Mouse (Mus musculus) layer of hippocampus, postnatal 25 days (tissue): ENCODE measurements around the gene Pfpl. TPM values are rescaled to one million over a fixed set of nuclear protein-coding genes. Genes with fewer than 3 reads are reported as not detected.

ENCODE experiments used
- DNase-seq, 2 experiments: peaks; one replicate each; pipeline ENCODE4 v3.0.0; 2022; ENCODE audit warnings: mixed read lengths in 2 of 2, low spot score in 1 of 2; ENCODE audit errors: extremely low spot score in 1 of 2
- total RNA-seq, 2 experiments: library from RNA; stranded (reverse); gene quantifications; 2 replicates each; pipeline ENCODE4 v1.2.3; 2021

Pfpl gene
- total RNA-seq = not detected

- no peak for DNase-seq
These were observed at the start of gene Pfpl for GRCm38 (mm10) chr19:12427605-12428004. Pfpl (plus strand) TSS chr19:12427905.

GRCm38 (mm10) chr19:12386979-12387378, 40.7 kb upstream of the Pfpl start, which contains the start of gene Olfr1440:
Olfr1440 (plus strand) TSS chr19:12387279.
- no peak for DNase-seq

GRCm38 (mm10) chr19:12413737-12414136, 14.0 kb upstream of the Pfpl start:
- no peak for DNase-seq

- no peak for DNase-seq
These were observed 10.3 kb upstream of the Pfpl start, which contains the start of gene Olfr1441 for GRCm38 (mm10) chr19:12417361-12417760. Olfr1441 (plus strand) TSS chr19:12417433.

- no peak for DNase-seq
These were observed 9.4 kb upstream of the Pfpl start for GRCm38 (mm10) chr19:12418312-12418711.

GRCm38 (mm10) chr19:12420555-12420954, 7.2 kb upstream of the Pfpl start:
- DNase-seq = no peak

GRCm38 (mm10) chr19:12421680-12422079, 6.0 kb upstream of the Pfpl start:
- DNase-seq = no peak

- no peak for DNase-seq
These were observed 604 bp upstream of the Pfpl start for GRCm38 (mm10) chr19:12427101-12427500.

GRCm38 (mm10) chr19:12433033-12433432, 5.3 kb downstream of the Pfpl start:
- DNase-seq = no peak

GRCm38 (mm10) chr19:12435011-12435416, 7.3 kb downstream of the Pfpl start:
- no peak for DNase-seq

GRCm38 (mm10) chr19:12435750-12436524, 8.2 kb downstream of the Pfpl start:
- no peak for DNase-seq

GRCm38 (mm10) chr19:12439581-12439980, 11.9 kb downstream of the Pfpl start:
- no peak for DNase-seq

- DNase-seq = no peak
These were observed 12.5 kb downstream of the Pfpl start for GRCm38 (mm10) chr19:12440103-12440725.

- DNase-seq = no peak
These were observed 14.9 kb downstream of the Pfpl start for GRCm38 (mm10) chr19:12442560-12442959.

GRCm38 (mm10) chr19:12445014-12445413, 17.3 kb downstream of the Pfpl start:
- no peak for DNase-seq

- no peak for DNase-seq
These were observed 29.8 kb downstream of the Pfpl start for GRCm38 (mm10) chr19:12457401-12458066.

GRCm38 (mm10) chr19:12459516-12459915, 31.8 kb downstream of the Pfpl start:
- no peak for DNase-seq

- DNase-seq = no peak
These were observed 32.9 kb downstream of the Pfpl start, which contains the start of gene Mpeg1 for GRCm38 (mm10) chr19:12460282-12461249. Mpeg1 (plus strand) TSS chr19:12460779.

- no peak for DNase-seq
These were observed 35.4 kb downstream of the Pfpl start for GRCm38 (mm10) chr19:12462851-12463721.
